Mouse (Mus musculus) liver, embryonic 13.5 days (tissue): ENCODE data around the gene Rtn4r. TPM values are rescaled to one million over a fixed set of nuclear protein-coding genes. Genes with fewer than 3 reads are reported as not detected.

Experiments
- ATAC-seq: fragments of 200-750 bp; cut with Nextera tagmentation; 2 replicates; pipeline ENCODE4 v1.8.0; 2017; ENCODE audit warnings: low read depth, mild to moderate bottlenecking, moderate number of reproducible peaks, moderate library complexity
- DNase-seq: peaks from one replicate; pipeline ENCODE4 v3.0.0; 2022
- H3K27ac ChIP-seq: fragments of 300-500 bp; sonication (generic); 2 replicates; pipeline ENCODE4 v1.5.1; 2015; ENCODE audit warnings: moderate library complexity, mild to moderate bottlenecking, inconsistent platforms
- H3K27me3 ChIP-seq: fragments of 300-500 bp; sonication (generic); 2 replicates; pipeline ENCODE4 v1.6.1; 2015; ENCODE audit warnings: mild to moderate bottlenecking, inconsistent platforms
- H3K36me3 ChIP-seq: fragments of 300-500 bp; sonication (generic); 2 replicates; pipeline ENCODE4 v1.6.1; 2015; ENCODE audit warnings: mild to moderate bottlenecking, inconsistent platforms
- H3K4me1 ChIP-seq: fragments of 300-500 bp; sonication (generic); replicated peaks from 2 replicates; pipeline ENCODE4 v1.6.1; 2015; ENCODE audit warnings: inconsistent platforms
- H3K4me2 ChIP-seq: fragments of 300-500 bp; sonication (generic); 2 replicates; pipeline ENCODE4 v1.6.1; 2015; ENCODE audit warnings: inconsistent platforms, mild to moderate bottlenecking, moderate library complexity
- H3K4me3 ChIP-seq: fragments of 300-500 bp; sonication (generic); replicated peaks from 2 replicates; pipeline ENCODE4 v1.5.1; 2015; ENCODE audit warnings: mild to moderate bottlenecking, inconsistent platforms
- H3K9ac ChIP-seq: fragments of 300-500 bp; sonication (generic); 2 replicates; pipeline ENCODE4 v1.6.1; 2015; ENCODE audit warnings: mild to moderate bottlenecking, inconsistent platforms
- H3K9me3 ChIP-seq: fragments of 300-500 bp; sonication (generic); replicated peaks from 2 replicates; pipeline ENCODE4 v1.6.1; 2016; ENCODE audit warnings: inconsistent platforms
- WGBS: fragments of 180-500 bp; shearing (Covaris S2); methylation state at CpG from one replicate; pipeline ENCODE4 v1.1.7; 2015; ENCODE audit not compliant: insufficient replicate concordance; 5-methylcytosine and 5-hydroxymethylcytosine counted together
- polyA plus RNA-seq: library from polyadenylated mRNA; unstranded; fragments of >200 nt; fragmentation: Nextera tagmentation; extraction: Ambion mirVana; gene quantifications from 2 replicates; pipeline ENCODE4 v1.2.1, GENCODE M21; 2015

Rtn4r gene
- 0.33 and 0.56 TPM in 2 replicates for polyA plus RNA-seq

DNA sequence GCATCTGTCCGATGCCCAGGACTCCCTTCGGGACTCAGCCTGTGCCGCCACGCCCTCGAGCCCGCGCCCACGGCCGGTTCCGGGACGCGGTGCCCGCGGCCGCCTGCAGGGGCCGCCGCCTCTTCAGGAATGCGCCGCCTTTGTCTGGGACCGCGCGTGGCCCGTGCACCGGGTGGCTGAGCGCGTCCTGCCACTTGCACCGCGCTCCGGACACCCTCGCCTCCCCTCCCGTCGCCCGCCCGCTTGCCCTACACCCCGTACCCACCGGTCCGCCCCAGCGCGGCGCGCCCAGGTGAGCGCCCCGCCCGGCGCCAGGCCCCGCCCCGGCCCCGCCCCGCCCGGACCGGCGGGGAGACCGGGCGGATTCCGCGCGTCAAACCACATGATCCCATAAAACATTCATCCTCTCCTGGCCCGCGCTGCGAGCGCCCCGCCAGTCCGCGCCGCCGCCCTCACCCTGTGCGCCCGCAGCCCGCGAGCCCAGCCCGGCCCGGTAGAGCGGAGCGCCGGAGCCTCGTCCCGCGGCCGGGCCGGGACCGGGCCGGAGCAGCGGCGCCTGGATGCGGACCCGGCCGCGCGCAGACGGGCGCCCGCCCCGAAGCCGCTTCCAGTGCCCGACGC, at the start of gene Rtn4r:
Rtn4r (plus strand) TSS at position 402 of the 621 bp plus-strand sequence.
- peak; percentile 37 for ATAC-seq
- Histone ChIP-seq H3K9me3 (no peaks in the 10 kb centered on the region), H3K4me1 (peaks cover 15% of the 10 kb centered on the region), H3K27me3 (peaks cover 71% of the 10 kb centered on the region), H3K4me3 (peak within 1 kb of the TSS; percentile 58), H3K27ac (no peak within 1 kb of the TSS), H3K4me2 (peak within 1 kb of the TSS; percentile 75), H3K9ac (no peak within 1 kb of the TSS; the same call in 1 of the 2 replicates), H3K36me3 (no peaks in the 10 kb centered on the region)
- DNase-seq = no peak
- WGBS = under 1% methylated on average over 77 of the region's 96 CpGs

DNA sequence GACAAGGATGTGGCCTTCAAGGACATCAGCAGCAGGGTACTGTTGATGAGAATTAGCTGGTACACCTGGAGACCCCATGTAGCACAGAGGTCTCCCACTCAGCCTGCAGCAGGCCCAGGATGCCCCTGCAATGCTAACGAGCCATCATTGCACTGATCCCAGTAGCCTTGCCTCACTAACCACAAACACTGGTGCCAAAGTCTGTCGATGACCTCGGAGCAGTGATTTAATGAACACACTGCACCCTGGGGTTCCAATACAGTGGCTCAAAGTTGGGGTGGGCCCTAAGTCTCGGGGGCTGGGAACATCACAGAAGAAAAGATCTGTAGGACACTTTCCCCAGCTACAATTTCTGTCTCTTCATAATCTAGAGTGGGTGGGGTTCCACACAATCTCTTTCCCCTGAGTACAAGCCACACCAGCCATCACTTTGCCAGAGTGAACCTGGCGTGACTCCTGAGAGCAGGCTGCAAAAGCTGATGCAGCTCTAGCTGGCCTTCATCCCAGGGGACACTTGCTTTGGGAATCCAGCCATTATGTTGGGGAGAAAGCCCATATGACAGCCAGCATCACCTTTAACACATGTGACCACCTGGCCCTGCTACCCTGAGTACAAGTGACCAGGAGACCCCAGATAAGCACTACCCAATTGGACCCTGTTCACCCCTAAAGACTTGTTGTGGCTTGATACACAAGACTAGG, 49.0 kb upstream of the Rtn4r start:
- Histone ChIP-seq H3K27me3 (no peaks in the 10 kb centered on the region), H3K36me3 (no peaks in the 10 kb centered on the region), H3K4me2 (no peak overlapping the region), H3K9ac (no peak overlapping the region), H3K4me1 (peaks cover 8% of the 10 kb centered on the region), H3K9me3 (no peaks in the 10 kb centered on the region), H3K27ac (no peak overlapping the region), H3K4me3 (no peak overlapping the region)
- 70% methylated on average over 5 of the region's 5 CpGs for WGBS
- ATAC-seq = no peak
- DNase-seq = no peak

DNA sequence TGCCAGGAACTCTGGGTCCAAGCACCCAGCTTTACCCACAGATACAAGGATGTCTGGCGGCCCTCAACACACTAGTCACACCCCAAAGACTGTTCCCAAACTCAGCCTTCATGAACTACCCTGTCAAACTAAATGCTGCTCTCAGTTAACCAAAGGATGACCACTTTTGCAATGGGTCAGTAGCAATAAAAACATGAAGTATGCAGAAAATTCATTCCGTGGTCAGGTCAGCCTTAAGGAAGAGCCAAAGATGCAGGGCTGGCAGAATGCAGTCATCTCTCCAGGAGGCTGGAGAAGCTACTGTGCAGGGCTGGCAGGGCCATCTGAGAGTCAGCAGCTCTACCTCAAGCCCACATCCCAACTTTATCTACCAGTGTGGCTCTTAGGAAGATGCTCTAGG, 48.1 kb upstream of the Rtn4r start:
- Histone ChIP-seq H3K9ac (no peak overlapping the region), H3K27ac (no peak overlapping the region), H3K4me3 (no peak overlapping the region), H3K4me1 (peaks cover 7% of the 10 kb centered on the region), H3K36me3 (no peaks in the 10 kb centered on the region), H3K4me2 (no peak overlapping the region), H3K27me3 (no peaks in the 10 kb centered on the region), H3K9me3 (no peaks in the 10 kb centered on the region)
- ATAC-seq (no peak), DNase-seq (no peak)
- WGBS = 66% methylated on average over 2 of the region's 2 CpGs

DNA sequence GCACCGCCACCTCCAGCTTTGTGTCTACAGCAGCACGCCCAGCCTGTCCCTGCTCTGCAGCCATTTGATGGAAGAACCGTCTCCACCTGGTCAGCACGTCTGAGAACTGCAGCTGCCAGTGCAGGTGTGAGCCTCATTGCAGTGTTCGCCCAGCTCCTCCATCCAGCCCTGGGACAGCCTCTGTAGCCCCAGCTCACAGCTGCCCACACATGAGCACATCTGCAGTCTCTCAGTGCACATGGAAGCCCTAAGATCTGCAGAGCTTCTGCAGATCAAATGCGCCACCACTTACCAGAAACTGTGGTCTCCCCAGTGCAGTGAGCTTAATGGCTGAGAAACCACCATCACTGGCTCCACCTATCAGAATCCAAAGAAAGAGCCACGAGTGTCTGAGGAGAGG, 47.3 kb upstream of the Rtn4r start:
- ATAC-seq = no peak
- Histone ChIP-seq H3K27me3 (no peaks in the 10 kb centered on the region), H3K9ac (no peak overlapping the region), H3K9me3 (no peaks in the 10 kb centered on the region), H3K36me3 (no peaks in the 10 kb centered on the region), H3K4me3 (no peak overlapping the region), H3K4me1 (peaks cover 7% of the 10 kb centered on the region), H3K27ac (no peak overlapping the region), H3K4me2 (no peak overlapping the region)
- 80% methylated on average over 7 of the region's 7 CpGs for WGBS
- no peak for DNase-seq

DNA sequence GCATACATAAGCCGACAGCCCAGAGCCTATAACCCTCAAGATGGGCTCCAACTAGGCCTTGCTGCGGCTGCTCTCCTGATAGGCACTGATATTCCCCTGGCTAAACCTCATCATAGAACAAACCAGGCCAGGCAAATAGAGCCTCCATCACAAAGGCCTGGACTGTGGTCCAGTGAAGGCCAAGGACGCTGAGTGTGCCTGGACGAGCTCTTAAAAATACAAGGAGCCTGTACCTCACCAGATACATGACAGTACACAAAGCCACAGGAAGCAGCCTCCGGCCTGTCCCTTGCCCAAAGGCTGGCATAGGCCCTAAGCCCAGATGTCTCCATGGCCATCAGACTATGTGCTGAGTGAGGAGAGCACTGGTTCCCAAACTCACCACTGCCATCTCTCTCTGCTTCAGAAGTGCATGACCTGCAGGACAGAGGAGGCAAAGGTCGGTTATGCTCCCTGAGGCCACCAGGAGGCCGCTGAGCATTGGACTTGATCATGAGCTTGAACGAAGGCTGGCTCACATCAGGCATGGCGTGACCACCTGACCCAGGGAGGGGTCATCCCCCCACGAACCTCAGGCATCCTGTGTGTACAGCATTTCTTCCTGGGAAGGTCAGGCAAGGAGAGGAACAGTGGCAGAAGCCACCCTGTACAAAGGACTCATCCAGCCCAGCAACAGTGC, 46.2 kb upstream of the Rtn4r start:
- no peak for DNase-seq
- Histone ChIP-seq H3K9ac (no peak overlapping the region), H3K4me1 (peaks cover 7% of the 10 kb centered on the region), H3K4me2 (no peak overlapping the region), H3K4me3 (no peak overlapping the region), H3K36me3 (no peaks in the 10 kb centered on the region), H3K9me3 (no peaks in the 10 kb centered on the region), H3K27ac (no peak overlapping the region), H3K27me3 (no peaks in the 10 kb centered on the region)
- 67% methylated on average over 10 of the region's 10 CpGs for WGBS
- peak; percentile 23; the same call in 1 of the 2 replicates for ATAC-seq

DNA sequence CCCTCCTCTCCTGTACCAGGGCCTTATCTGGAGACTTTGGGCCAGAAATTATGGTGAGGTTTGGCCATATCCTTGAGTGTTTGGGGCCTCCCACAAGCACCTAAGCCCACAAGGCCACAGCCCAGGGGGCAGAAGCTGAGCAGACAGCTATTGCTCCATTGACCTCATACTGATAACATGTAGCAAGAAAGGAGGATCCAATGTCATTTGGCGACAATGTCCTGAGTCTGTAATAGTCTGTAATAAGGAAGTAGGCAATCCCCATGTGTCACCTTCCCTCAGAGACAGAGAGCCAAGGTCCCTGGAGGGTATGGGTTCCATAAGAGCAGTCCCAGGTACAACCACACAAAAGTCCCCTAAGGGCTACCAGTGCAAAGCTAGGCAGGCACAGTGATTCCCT, 45.2 kb upstream of the Rtn4r start:
- no peak overlapping the region for H3K27ac ChIP-seq
- H3K4me1 ChIP-seq = peaks cover 7% of the 10 kb centered on the region
- no peak overlapping the region for H3K4me2 ChIP-seq
- 0 out of 2 replicates have a peak, but pooled peaks cover 3% of the 10 kb centered on the region for H3K27me3 ChIP-seq
- 54% methylated on average over 1 of the region's 1 CpGs for WGBS
- ATAC-seq (no peak), DNase-seq (no peak)
- no peaks in the 10 kb centered on the region for H3K36me3 ChIP-seq
- no peak overlapping the region for H3K9ac ChIP-seq
- no peaks in the 10 kb centered on the region for H3K9me3 ChIP-seq
- H3K4me3 ChIP-seq = no peak overlapping the region

DNA sequence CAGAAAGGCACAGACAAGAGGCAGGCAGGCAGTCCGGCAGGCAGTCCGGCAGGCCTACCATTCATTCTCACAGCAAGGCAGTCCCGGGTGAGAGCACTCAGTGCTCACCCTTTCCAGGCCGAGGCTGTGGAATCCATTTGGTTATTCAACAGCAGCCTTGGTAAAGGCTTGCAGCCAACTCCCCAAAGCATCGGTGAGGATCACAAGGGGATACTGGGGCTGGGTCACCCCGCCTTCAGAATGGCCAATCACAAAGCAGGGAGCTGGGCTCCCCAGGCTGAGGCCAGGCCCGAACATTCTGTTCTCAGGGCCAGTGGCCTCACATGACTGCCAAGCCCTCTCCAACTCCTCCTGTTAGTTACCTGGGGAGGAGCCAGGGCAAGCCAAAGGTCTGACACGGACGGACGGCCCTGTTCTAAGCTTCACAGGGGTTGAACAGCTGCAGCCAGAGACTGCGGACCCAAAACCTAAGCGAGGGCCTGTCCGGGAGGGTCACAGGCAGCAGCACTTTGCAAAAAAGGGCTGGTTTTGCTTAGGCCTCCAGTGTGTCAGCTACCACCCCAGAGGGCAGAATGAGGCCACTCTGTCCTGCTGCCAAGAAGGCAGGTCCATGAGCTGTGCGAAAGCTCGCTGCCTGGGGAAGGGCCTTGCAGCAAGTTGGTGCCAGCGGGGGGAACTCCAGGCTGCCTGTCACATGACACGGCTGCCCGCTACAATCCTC, 44.1 kb upstream of the Rtn4r start:
- H3K9ac ChIP-seq = no peak overlapping the region
- H3K27me3 ChIP-seq = peaks cover 14% of the 10 kb centered on the region
- no peak overlapping the region for H3K4me2 ChIP-seq
- WGBS = 81% methylated on average over 18 of the region's 18 CpGs
- no peaks in the 10 kb centered on the region for H3K9me3 ChIP-seq
- DNase-seq (no peak), ATAC-seq (no peak)
- no peak overlapping the region for H3K4me3 ChIP-seq
- no peaks in the 10 kb centered on the region for H3K36me3 ChIP-seq
- H3K4me1 ChIP-seq = peaks cover 16% of the 10 kb centered on the region
- H3K27ac ChIP-seq = no peak overlapping the region

DNA sequence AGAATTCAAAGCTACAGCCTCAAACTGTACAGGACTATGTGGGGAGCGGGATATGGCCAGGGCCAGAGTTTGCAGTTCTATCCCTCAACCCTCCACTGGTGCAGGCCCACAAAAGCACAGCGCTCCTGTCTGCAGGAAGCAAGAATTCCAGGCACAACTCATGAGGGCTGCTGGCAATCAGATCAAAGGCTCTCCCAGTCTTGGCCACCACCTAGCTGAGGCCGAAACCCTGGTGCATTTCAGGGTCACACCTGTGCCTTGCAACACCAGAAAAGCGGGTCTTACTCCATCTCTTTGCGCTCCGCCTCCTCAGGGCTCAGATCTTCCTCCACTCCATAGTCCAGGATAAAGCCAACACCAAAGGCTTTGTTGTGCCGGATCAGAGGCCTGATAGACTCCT, 43.2 kb upstream of the Rtn4r start:
- H3K27ac ChIP-seq = no peak overlapping the region
- H3K36me3 ChIP-seq = no peaks in the 10 kb centered on the region
- no peaks in the 10 kb centered on the region for H3K9me3 ChIP-seq
- peaks cover 23% of the 10 kb centered on the region for H3K27me3 ChIP-seq
- no peak for ATAC-seq
- H3K4me3 ChIP-seq = no peak overlapping the region
- WGBS = 79% methylated on average over 7 of the region's 7 CpGs
- peaks cover 25% of the 10 kb centered on the region for H3K4me1 ChIP-seq
- DNase-seq = no peak
- H3K4me2 ChIP-seq = no peak overlapping the region
- no peak overlapping the region for H3K9ac ChIP-seq

DNA sequence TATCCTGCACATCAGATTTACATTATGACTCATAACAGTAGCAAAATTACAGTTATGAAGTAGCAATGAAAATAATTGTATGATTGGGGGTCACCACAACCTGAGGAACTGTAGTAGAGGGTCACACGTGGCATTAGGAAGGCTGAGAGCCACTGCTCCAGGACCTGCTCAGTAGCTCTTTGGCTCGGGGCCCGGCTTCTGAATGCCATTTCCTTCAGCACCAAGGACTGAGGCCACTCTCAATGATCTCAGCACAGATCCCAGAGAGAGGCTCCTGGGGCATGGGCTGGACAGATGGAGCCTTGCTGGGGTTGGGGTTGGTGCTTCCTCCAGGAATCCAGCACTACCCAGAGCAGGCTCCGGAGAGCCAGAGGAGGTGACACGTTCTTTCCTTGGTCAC, 40.3 kb upstream of the Rtn4r start:
- no peak for DNase-seq
- Histone ChIP-seq H3K4me3 (no peak overlapping the region), H3K36me3 (no peaks in the 10 kb centered on the region), H3K27me3 (peaks cover 29% of the 10 kb centered on the region), H3K9ac (no peak overlapping the region), H3K4me1 (peaks cover 23% of the 10 kb centered on the region), H3K4me2 (no peak overlapping the region), H3K9me3 (no peaks in the 10 kb centered on the region), H3K27ac (no peak overlapping the region)
- WGBS = 75% methylated on average over 5 of the region's 5 CpGs
- ATAC-seq = no peak

DNA sequence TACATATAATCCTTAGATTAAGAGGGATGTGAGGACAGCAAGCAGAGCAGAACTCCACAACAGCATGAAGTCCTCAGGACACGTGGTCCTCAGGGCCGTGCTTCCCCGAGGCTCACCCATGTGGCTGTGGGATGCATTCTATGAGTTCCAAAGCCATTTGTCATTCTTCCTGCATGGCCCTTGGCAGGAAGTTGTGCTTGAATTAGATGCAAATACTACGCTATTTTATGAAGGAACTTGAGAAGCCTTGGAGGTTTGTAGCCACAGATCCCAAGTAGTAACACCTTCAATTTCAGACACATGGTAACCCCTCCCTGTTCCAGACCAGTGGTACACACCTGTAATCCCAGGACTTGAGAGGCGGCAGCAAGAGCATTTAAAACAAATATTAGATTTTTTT, 31.1 kb upstream of the Rtn4r start:
- DNase-seq = no peak
- Histone ChIP-seq H3K36me3 (no peaks in the 10 kb centered on the region), H3K4me1 (no peaks in the 10 kb centered on the region), H3K9ac (no peak overlapping the region), H3K27ac (no peak overlapping the region), H3K27me3 (no peaks in the 10 kb centered on the region), H3K4me2 (no peak overlapping the region), H3K9me3 (no peaks in the 10 kb centered on the region; the same call in 1 of the 2 replicates), H3K4me3 (no peak overlapping the region)
- no peak for ATAC-seq
- 33% methylated on average over 5 of the region's 5 CpGs for WGBS

DNA sequence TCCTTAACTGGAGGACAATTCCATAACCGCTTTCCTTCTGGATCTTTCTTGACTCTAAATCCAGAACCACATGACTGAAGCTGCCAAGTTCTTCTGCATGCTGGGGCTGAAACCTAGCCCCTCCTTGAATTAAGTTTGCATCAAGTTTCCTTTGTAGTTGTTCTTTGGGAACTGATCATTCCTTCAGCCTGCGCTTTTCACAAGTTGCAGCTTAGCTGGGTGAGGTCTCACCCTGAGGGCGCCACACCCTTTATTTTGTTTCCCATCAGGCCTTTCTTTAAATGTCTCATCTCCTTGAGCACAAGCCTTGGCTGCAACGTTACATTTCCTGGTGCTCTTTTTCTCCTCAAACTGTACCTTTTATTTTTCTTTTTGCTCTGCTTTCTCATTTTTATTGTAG, 24.6 kb upstream of the Rtn4r start:
- no peaks in the 10 kb centered on the region for H3K4me1 ChIP-seq
- 62% methylated on average over 4 of the region's 4 CpGs for WGBS
- H3K27me3 ChIP-seq = no peaks in the 10 kb centered on the region
- ATAC-seq (no peak), DNase-seq (no peak)
- no peak overlapping the region for H3K9ac ChIP-seq
- H3K4me3 ChIP-seq = no peak overlapping the region
- H3K4me2 ChIP-seq = no peak overlapping the region
- no peaks in the 10 kb centered on the region for H3K9me3 ChIP-seq
- H3K36me3 ChIP-seq = no peaks in the 10 kb centered on the region
- no peak overlapping the region for H3K27ac ChIP-seq
